ENCODE assay signal across 24 mouse cellular contexts in the genomic region with DNA sequence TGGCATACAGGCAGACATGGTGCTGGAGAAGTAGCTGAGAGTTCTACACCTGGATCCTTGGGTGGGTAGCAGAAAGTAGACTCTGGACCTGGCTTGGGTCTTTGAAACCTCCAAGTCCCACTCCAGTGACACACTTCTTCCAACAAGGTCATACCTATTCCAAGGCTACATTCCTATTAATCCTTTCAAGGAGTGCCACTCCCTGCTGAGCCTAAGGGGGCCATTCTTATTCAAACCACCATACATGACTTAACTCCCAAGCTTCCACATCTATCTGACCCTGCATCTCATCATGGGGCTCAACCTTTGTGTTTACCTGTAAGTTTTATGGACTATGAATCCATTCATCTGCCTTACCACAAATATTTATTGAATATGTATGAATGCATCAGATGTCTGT. TPM values are rescaled to one million over a fixed set of nuclear protein-coding genes. Genes with fewer than 3 reads are reported as not detected.
"Had no signal": no experiment of that assay in that cellular context is flagged by ENCODE, and none has a peak within 500 bp of the region (broad histone marks: within the 10 kb centered on the region; RNA-seq: fewer than 3 reads in every experiment).

No protein-coding gene starts in this region.

- H3K27ac ChIP-seq: neural tube, embryonic 12.5 days; neural tube, embryonic 13.5 days; neural tube, embryonic 15.5 days; stomach, embryonic 15.5 days; stomach, postnatal 0 days had no signal

- H3K9ac ChIP-seq: neural tube, embryonic 12.5 days; neural tube, embryonic 13.5 days; neural tube, embryonic 15.5 days; stomach, embryonic 15.5 days had no signal

- H3K4me3 ChIP-seq: neural tube, embryonic 12.5 days; neural tube, embryonic 13.5 days; neural tube, embryonic 15.5 days; stomach, embryonic 15.5 days had no signal

- DNase-seq: retina, postnatal 1 day; right cerebral cortex, adult 18-20 months; right cerebral cortex, postnatal 14 days; right cerebral cortex, postnatal 25 days; right cerebral cortex, postnatal 4 days; spleen, adult 18-20 months; thymus, adult 18-20 months; thymus, adult 2 months; thymus, postnatal 14 days; thymus, postnatal 25 days; thymus, postnatal 36 days; thymus, postnatal 4 days had no signal

- H3K27me3 ChIP-seq: neural tube, embryonic 12.5 days; neural tube, embryonic 13.5 days; neural tube, embryonic 15.5 days; stomach, embryonic 15.5 days had no signal

- H3K36me3 ChIP-seq: neural tube, embryonic 15.5 days; stomach, embryonic 15.5 days had no signal

- H3K9me3 ChIP-seq: neural tube, embryonic 12.5 days; neural tube, embryonic 13.5 days; neural tube, embryonic 15.5 days; stomach, embryonic 15.5 days had no signal

- H3K4me2 ChIP-seq: neural tube, embryonic 12.5 days; neural tube, embryonic 13.5 days; neural tube, embryonic 15.5 days; stomach, embryonic 15.5 days had no signal

- H3K4me1 ChIP-seq: neural tube, embryonic 12.5 days; neural tube, embryonic 13.5 days; neural tube, embryonic 15.5 days; stomach, embryonic 15.5 days had no signal

RNA-seq across cellular contexts. Expression of gene Ttc23l, which starts 3.8 kb away (rescaled TPM):
- total RNA-seq: neutrophil, adult 5-6 weeks had no signal
- polyA plus RNA-seq: neural tube, embryonic 12.5 days; neural tube, embryonic 13.5 days; neural tube, embryonic 14.5 days; neural tube, embryonic 15.5 days; small intestine, adult 2 months; spleen, adult 2 months; stomach, embryonic 14.5 days; stomach, embryonic 15.5 days; stomach, embryonic 16.5 days; stomach, postnatal 0 days; thymus, adult 2 months; thymus, postnatal 0 days had no signal
